In genomic region chr2:166097443-166098291, GRCm38 (mm10) we compare ENCODE assay signal across 9 mouse cellular contexts. TPM values are rescaled to one million over a fixed set of nuclear protein-coding genes. Genes with fewer than 3 reads are reported as not detected.
A peak's percentile ranks its signal among the peaks of the same experiment; 100 is the strongest.
DNase-seq lines count a peak whose midpoint lies in the region; ATAC-seq and TF ChIP-seq lines count a peak whose summit lies in the region.
"Had no signal": no experiment of that assay in that cellular context is flagged by ENCODE, and none has a peak within 500 bp of the region (broad histone marks: within the 10 kb centered on the region; RNA-seq: fewer than 3 reads in every experiment).

No protein-coding gene starts in this region.

- whole genome bisulfite sequencing in cerebellum, adult 2 months, result 71% methylated on average over 18 of the region's 18 CpGs
- WGBS in heart, postnatal 0 days, result 57% methylated on average over 18 of the region's 18 CpGs
- 75% methylated on average over 18 of the region's 18 CpGs for WGBS in lung, postnatal 0 days

- ATAC-seq in heart, postnatal 0 days (ENCODE audit: insufficient read depth, low read depth), result no peak
- no peak for ATAC-seq in lung, postnatal 0 days
- ATAC-seq: Patski had no signal

- no peaks in the 10 kb centered on the region for H3K4me1 ChIP-seq in cerebellum, adult 2 months (ENCODE audit: control insufficient read depth, insufficient read depth, low read length)
- peaks cover 10% of the 10 kb centered on the region for H3K4me1 ChIP-seq in heart, postnatal 0 days (ENCODE audit: control insufficient read depth, insufficient read depth)
- no peaks in the 10 kb centered on the region for H3K4me1 ChIP-seq in lung, postnatal 0 days (ENCODE audit: insufficient read depth, low read depth, low read length)

- no peak for TF ChIP-seq POLR2A in cerebellum, adult 2 months (IDR thresholded peaks at IDR 0.05; ENCODE audit: borderline replicate concordance, insufficient read depth, low read length)

- no peak overlapping the region for H3K9ac ChIP-seq in heart, postnatal 0 days (replicated peaks; ENCODE audit: low read depth, low read length)
- H3K9ac ChIP-seq in lung, postnatal 0 days (replicated peaks; ENCODE audit: low read depth), result no peak overlapping the region

- H3K9me3 ChIP-seq in heart, postnatal 0 days (replicated peaks; ENCODE audit: control insufficient read depth, low read length), result no peaks in the 10 kb centered on the region
- no peaks in the 10 kb centered on the region for H3K9me3 ChIP-seq in lung, postnatal 0 days (ENCODE audit: low read length)

- H3K27ac ChIP-seq in cerebellum, adult 2 months (ENCODE audit: insufficient read depth, low read length), result no peak overlapping the region
- H3K27ac ChIP-seq in heart, postnatal 0 days (ENCODE audit: low read depth), result 0 out of 2 replicates have a peak overlapping the region, but pooled peaks have one; percentile 11
- no peak overlapping the region for H3K27ac ChIP-seq in lung, postnatal 0 days (ENCODE audit: low read length)

- H3K4me2 ChIP-seq in heart, postnatal 0 days (ENCODE audit: low read depth, low read length), result no peak overlapping the region
- no peak overlapping the region for H3K4me2 ChIP-seq in lung, postnatal 0 days (replicated peaks; ENCODE audit: low read depth, low read length)

- peak in 1 of 2 experiments; percentile 15 for DNase-seq in cerebellum, adult 2 months
- DNase-seq in cerebellum, postnatal 36 days, result no peak
- DNase-seq in testis, postnatal 10 days (ENCODE audit: low spot score), result peak; percentile 68
- DNase-seq in testis, postnatal 14 days (ENCODE audit: low spot score), result no peak
- peak; percentile 43 for DNase-seq in heart, postnatal 0 days (ENCODE audit: low spot score)
- DNase-seq in lung, postnatal 0 days (ENCODE audit: low spot score), result peak; percentile 65
- peak; percentile 60 for DNase-seq in thymus, postnatal 4 days
- DNase-seq in frontal cortex, postnatal 25 days (ENCODE audit: low spot score in 2 of 2), result no peak

- no peaks in the 10 kb centered on the region for H3K27me3 ChIP-seq in cerebellum, adult 2 months (ENCODE audit: control insufficient read depth, insufficient read depth, low read length)
- no peaks in the 10 kb centered on the region for H3K27me3 ChIP-seq in heart, postnatal 0 days (ENCODE audit: control insufficient read depth, insufficient read depth, low read length)
- no peaks in the 10 kb centered on the region for H3K27me3 ChIP-seq in lung, postnatal 0 days (replicated peaks; ENCODE audit: insufficient read depth, low read length)
- H3K27me3 ChIP-seq: Patski had no signal

- TF ChIP-seq CTCF in cerebellum, adult 2 months (IDR thresholded peaks at IDR 0.05; ENCODE audit: borderline replicate concordance, insufficient read depth, low read depth, low read length), result peak; percentile 35; the same call in 1 of the 2 replicates
- peak; percentile 42 for TF ChIP-seq CTCF in heart, postnatal 0 days (IDR thresholded peaks at IDR 0.05; ENCODE audit: low read depth)
- TF ChIP-seq CTCF in lung, postnatal 0 days (IDR thresholded peaks at IDR 0.05), result peak; percentile 63

- peaks cover 20% of the 10 kb centered on the region for H3K36me3 ChIP-seq in heart, postnatal 0 days (replicated peaks; ENCODE audit: control insufficient read depth, insufficient read depth, low read length)
- H3K36me3 ChIP-seq in lung, postnatal 0 days (ENCODE audit: insufficient read depth, low read length), result no peaks in the 10 kb centered on the region

- no peak for TF ChIP-seq EP300 in heart, postnatal 0 days (IDR thresholded peaks at IDR 0.05; ENCODE audit: low read depth)
- no peak for TF ChIP-seq EP300 in lung, postnatal 0 days (IDR thresholded peaks at IDR 0.05)

- no peak overlapping the region for H3K4me3 ChIP-seq in cerebellum, adult 2 months (replicated peaks; ENCODE audit: insufficient read depth, low read depth, low read length)
- H3K4me3 ChIP-seq in heart, postnatal 0 days (ENCODE audit: low read depth, low read length), result no peak overlapping the region
- H3K4me3 ChIP-seq in lung, postnatal 0 days (ENCODE audit: low read depth, low read length), result no peak overlapping the region

RNA-seq across cellular contexts. Expression of gene Sulf2, which starts 57.8 kb away (rescaled TPM):
- 39.2 and 40.0 TPM in 2 replicates for polyA plus RNA-seq in cerebellum, adult 2 months (2012; rRNA removed)
- 86.5 and 94.0 TPM in 2 replicates for total RNA-seq in heart, postnatal 0 days (2014; rRNA removed; ENCODE audit: low replicate concordance)
- polyA plus RNA-seq in heart, postnatal 0 days (2015; fragmentation: Nextera tagmentation; extraction: Ambion mirVana), result 51.9 and 54.8 TPM in 2 replicates
- polyA plus RNA-seq in lung, postnatal 0 days (2015; fragmentation: Nextera tagmentation; extraction: Ambion mirVana), result 10.8 and 13.6 TPM in 2 replicates

Comparison
In these comparisons a context has a peak if more than half of its experiments do, and no peak if none do; other contexts are left out.
1. DNase-seq: peak in testis, postnatal 10 days (single experiment), heart, postnatal 0 days (single experiment), lung, postnatal 0 days (single experiment) and thymus, postnatal 4 days (single experiment); none in cerebellum, postnatal 36 days (0 of 2), testis, postnatal 14 days (single experiment) and frontal cortex, postnatal 25 days (0 of 2).
2. Peak in every context shown above with its lines, with median percentiles within 50 percentile points of each other: CTCF ChIP-seq.